Mouse (Mus musculus) monocyte, adult 59 days (primary cell): ENCODE measurements around the gene Efcab3. TPM values are rescaled to one million over a fixed set of nuclear protein-coding genes. Genes with fewer than 3 reads are reported as not detected.

ENCODE experiments used
- total RNA-seq, 2 experiments: library from RNA; stranded (reverse); gene quantifications; one replicate each; pipeline ENCODE4 v1.2.4; 2023

Gene Efcab3
- not detected for total RNA-seq

GRCm38 (mm10) chr11:105063292-105063691 is at the start of gene Efcab3:
Gene Efcab3, plus strand, starts transcription at chr11:105063592.

GRCm38 (mm10) chr11:105125735-105126519 is 62.5 kb downstream of the Efcab3 start, which contains the start of gene Mettl2:
Gene Mettl2, plus strand, starts transcription at chr11:105126425.

GRCm38 (mm10) chr11:105146593-105146992 is 83.2 kb downstream of the Efcab3 start, which contains the start of gene Gm10842:
Gene Gm10842, plus strand, starts transcription at chr11:105146893.

Other genes starting within 250 kb of the Efcab3 start
- 10 to 100 TPM; 14.7 TPM for gene Mettl2, start 62.8 kb downstream of the Efcab3 start, total RNA-seq
- not detected for gene Gm10842, start 83.3 kb downstream of the Efcab3 start, total RNA-seq
- gene Tlk2, start 115.2 kb downstream of the Efcab3 start, total RNA-seq: 10 to 100 TPM; 50.6 to 57.6 TPM
- 1 to 10 TPM in 1 of 2 experiments, under 1 TPM in 1; 0.26 to 1.1 TPM for gene Mrc2, start 229.1 kb downstream of the Efcab3 start, total RNA-seq